Mouse (Mus musculus): Measurements from ENCODE around the gene Pex12. TPM values are rescaled to one million over a fixed set of nuclear protein-coding genes. Genes with fewer than 3 reads are reported as not detected.

The Pex12 gene
- 8.4 and 13.0 TPM in 2 replicates for polyA plus RNA-seq (2015; fragmentation: Nextera tagmentation; extraction: Ambion mirVana)

GRCm38 (mm10) chr11:83302526-83303251 is at the start of gene Pex12:
Gene Pex12, minus strand, starts transcription at chr11:83302586.

GRCm38 (mm10) chr11:83298225-83299195 is 3.9 kb downstream of the Pex12 start, which contains the start of gene Ap2b1:
Gene Ap2b1, plus strand, starts transcription at chr11:83299024.

GRCm38 (mm10) chr11:83286566-83286965 is 15.8 kb downstream of the Pex12 start, which contains the start of gene Slfn14:
Gene Slfn14, minus strand, starts transcription at chr11:83286726.

Other genes with a start within 250 kb of the Pex12 start
- 15.7 and 20.2 TPM in 2 replicates for gene Slfn2, start 237.5 kb downstream of the Pex12 start, polyA plus RNA-seq (2015; fragmentation: Nextera tagmentation; extraction: Ambion mirVana)
- gene Slfn1, start 185.7 kb downstream of the Pex12 start, polyA plus RNA-seq (2015; fragmentation: Nextera tagmentation; extraction: Ambion mirVana) = 0.93 and 1.1 TPM in 2 replicates
- gene Slfn4, start 127.4 kb downstream of the Pex12 start, polyA plus RNA-seq (2015; fragmentation: Nextera tagmentation; extraction: Ambion mirVana) = 0.11 and 0.46 TPM in 2 replicates
- gene Slfn3, start 111.3 kb downstream of the Pex12 start, polyA plus RNA-seq (2015; fragmentation: Nextera tagmentation; extraction: Ambion mirVana) = 0.47 and 1.0 TPM in 2 replicates
- gene Slfn14, start 15.9 kb downstream of the Pex12 start, polyA plus RNA-seq (2015; fragmentation: Nextera tagmentation; extraction: Ambion mirVana) = 0.85 and 0.97 TPM in 2 replicates
- gene Ap2b1, start 3.6 kb downstream of the Pex12 start, polyA plus RNA-seq (2015; fragmentation: Nextera tagmentation; extraction: Ambion mirVana) = 32.6 and 37.1 TPM in 2 replicates
- gene Rasl10b, start 106.6 kb upstream of the Pex12 start, polyA plus RNA-seq (2015; fragmentation: Nextera tagmentation; extraction: Ambion mirVana) = 4.4 and 5.9 TPM in 2 replicates
- gene Gas2l2, start 126.9 kb upstream of the Pex12 start, polyA plus RNA-seq (2015; fragmentation: Nextera tagmentation; extraction: Ambion mirVana) = 0.08 TPM in 1 of 2 replicates, not detected in the other
- gene 1700020L24Rik, start 135.1 kb upstream of the Pex12 start, polyA plus RNA-seq (2015; fragmentation: Nextera tagmentation; extraction: Ambion mirVana) = 0.80 and 1.2 TPM in 2 replicates
- gene Mmp28, start 160.5 kb upstream of the Pex12 start, polyA plus RNA-seq (2015; fragmentation: Nextera tagmentation; extraction: Ambion mirVana) = 1.9 and 3.2 TPM in 2 replicates
- 4.9 and 6.5 TPM in 2 replicates for gene Taf15, start 170.5 kb upstream of the Pex12 start, polyA plus RNA-seq (2015; fragmentation: Nextera tagmentation; extraction: Ambion mirVana)
- gene Heatr9, start 219.6 kb upstream of the Pex12 start, polyA plus RNA-seq (2015; fragmentation: Nextera tagmentation; extraction: Ambion mirVana) = not detected in 2 replicates
- 1.9 and 4.3 TPM in 2 replicates for gene Ccl5, start 227.9 kb upstream of the Pex12 start, polyA plus RNA-seq (2015; fragmentation: Nextera tagmentation; extraction: Ambion mirVana)

Measured in adrenal gland, postnatal 0 days (tissue).